15 mouse cellular contexts compared by ENCODE assay signal in genomic region chr11:106122221-106122620, GRCm38 (mm10). TPM values are rescaled to one million over a fixed set of nuclear protein-coding genes. Genes with fewer than 3 reads are reported as not detected.
A peak's percentile ranks its signal among the peaks of the same experiment; 100 is the strongest.
DNase-seq lines count a peak whose midpoint lies in the region; ATAC-seq and TF ChIP-seq lines count a peak whose summit lies in the region.
"Had no signal": no experiment of that assay in that cellular context is flagged by ENCODE, and none has a peak within 500 bp of the region (broad histone marks: within the 10 kb centered on the region; RNA-seq: fewer than 3 reads in every experiment).

No protein-coding gene starts in this region.

- intact Hi-C loops in heart, adult 2 months (cut with DNase I) = no loop called here
- intact Hi-C loops in left cerebral cortex, adult 2 months (cut with DNase I) = no loop called here

- no peak for TF ChIP-seq EP300 in heart, adult 2 months (IDR thresholded peaks at IDR 0.05; ENCODE audit: insufficient read depth, low read depth, low read length)

- DNase-seq in heart, adult 2 months = no peak
- no peak for DNase-seq in heart, adult 18-20 months
- DNase-seq in left cerebral cortex, adult 2 months (ENCODE audit: extremely low spot score in 1 of 2, low spot score in 2 of 2) = no peak
- DNase-seq in left cerebral cortex, adult 9 months (ENCODE audit: low spot score in 2 of 2) = no peak
- DNase-seq in thymus, postnatal 25 days = no peak
- DNase-seq in adrenal gland, postnatal 36 days = no peak
- DNase-seq: cerebellum, adult 8-10 months had no signal

- no peak for TF ChIP-seq POLR2A in heart, adult 2 months (IDR thresholded peaks at IDR 0.05; ENCODE audit: insufficient read depth, low read depth, low read length)
- no peak for TF ChIP-seq POLR2A in cortical plate, adult 2 months (IDR thresholded peaks at IDR 0.05; ENCODE audit: extremely low read depth, insufficient read depth, low read length)

- peak overlapping the region; percentile 43 for H3K27ac ChIP-seq in heart, adult 2 months
- H3K27ac ChIP-seq in left cerebral cortex, adult 2 months = peak overlapping the region; percentile 5; the same call in 1 of the 2 replicates
- peak overlapping the region; percentile 12; the same call in 1 of the 2 replicates for H3K27ac ChIP-seq in cortical plate, adult 2 months (ENCODE audit: insufficient read depth, low read length)
- H3K27ac ChIP-seq: embryonic facial prominence, embryonic 15.5 days; limb, embryonic 15.5 days had no signal

- TF ChIP-seq CTCF in heart, adult 2 months (IDR thresholded peaks at IDR 0.05) = no peak
- TF ChIP-seq CTCF in left cerebral cortex, adult 2 months (IDR thresholded peaks at IDR 0.05) = no peak
- no peak for TF ChIP-seq CTCF in cortical plate, adult 2 months (IDR thresholded peaks at IDR 0.05; ENCODE audit: extremely low read depth, insufficient read depth, low read length)

- ATAC-seq in megakaryocyte progenitor cell, adult 5-6 weeks (replicated peaks; ENCODE audit: poor library complexity) = 0 out of 2 replicates have a peak, but pooled peaks have one; percentile 21
- ATAC-seq: midbrain, embryonic 16.5 days; Patski had no signal

- no peaks in the 10 kb centered on the region for H3K27me3 ChIP-seq in heart, adult 2 months (ENCODE audit: control insufficient read depth, insufficient read depth, low read length)
- H3K27me3 ChIP-seq: embryonic facial prominence, embryonic 15.5 days; limb, embryonic 15.5 days; Patski had no signal

- 93% methylated on average over 5 of the region's 5 CpGs for WGBS in heart, adult 2 months

- H3K4me3 ChIP-seq in heart, adult 2 months = no peak overlapping the region
- no peak overlapping the region for H3K4me3 ChIP-seq in left cerebral cortex, adult 2 months
- no peak overlapping the region for H3K4me3 ChIP-seq in cortical plate, adult 2 months (ENCODE audit: insufficient read depth, low read length)
- H3K4me3 ChIP-seq: embryonic facial prominence, embryonic 15.5 days; limb, embryonic 15.5 days had no signal

- H3K9ac ChIP-seq in heart, adult 2 months (ENCODE audit: low read depth, low read length) = no peak overlapping the region
- H3K9ac ChIP-seq: embryonic facial prominence, embryonic 15.5 days; limb, embryonic 15.5 days had no signal

- no peaks in the 10 kb centered on the region for H3K79me2 ChIP-seq in heart, adult 2 months (replicated peaks; ENCODE audit: control insufficient read depth, insufficient read depth, low read length)

- H3K36me3 ChIP-seq in heart, adult 2 months (ENCODE audit: control insufficient read depth, insufficient read depth, low read length) = peaks cover 18% of the 10 kb centered on the region

- no peaks in the 10 kb centered on the region; the same call in 1 of the 2 replicates for H3K4me1 ChIP-seq in heart, adult 2 months (ENCODE audit: control insufficient read depth, insufficient read depth, low read length)
- peaks cover 4% of the 10 kb centered on the region; the same call in 1 of the 2 replicates for H3K4me1 ChIP-seq in cortical plate, adult 2 months (ENCODE audit: control insufficient read depth, insufficient read depth, low read length)
- H3K4me1 ChIP-seq: embryonic facial prominence, embryonic 15.5 days; limb, embryonic 15.5 days had no signal

RNA-seq across cellular contexts. Expression of gene Map3k3, which starts 37.8 kb away (rescaled TPM):
- 10 to 100 TPM; 36.0 to 38.9 TPM for total RNA-seq in heart, adult 2 months (2021)
- 25.1 and 39.8 TPM in 2 replicates for polyA plus RNA-seq in heart, adult 2 months (2012; rRNA removed)
- total RNA-seq in heart, adult 18-20 months (2021) = 10 to 100 TPM; 35.0 to 37.3 TPM
- total RNA-seq in left cerebral cortex, adult 2 months (2021) = 10 to 100 TPM; 29.5 to 31.7 TPM
- 32.3 and 33.2 TPM in 2 replicates for polyA plus RNA-seq in cortical plate, adult 2 months (2012; rRNA removed)
- total RNA-seq in megakaryocyte progenitor cell, adult 5-6 weeks (2015) = 16.5 and 19.1 TPM in 2 replicates
- total RNA-seq in megakaryocyte progenitor cell, adult 5-6 weeks (2017) = 23.8 and 31.4 TPM in 2 replicates
- total RNA-seq in adrenal gland, postnatal 36 days (2021) = 10 to 100 TPM; 40.5 to 40.8 TPM

RNA-seq across cellular contexts. Expression of gene Gm10840, which starts 38.4 kb away (rescaled TPM):
- not detected for total RNA-seq in heart, adult 2 months (2021)
- not detected in 2 replicates for polyA plus RNA-seq in heart, adult 2 months (2012; rRNA removed)
- not detected for total RNA-seq in heart, adult 18-20 months (2021)
- not detected for total RNA-seq in left cerebral cortex, adult 2 months (2021)
- not detected in 2 replicates for polyA plus RNA-seq in cortical plate, adult 2 months (2012; rRNA removed)
- total RNA-seq in megakaryocyte progenitor cell, adult 5-6 weeks (2015) = 2.6 and 4.4 TPM in 2 replicates
- total RNA-seq in megakaryocyte progenitor cell, adult 5-6 weeks (2017) = not detected in 2 replicates
- not detected for total RNA-seq in adrenal gland, postnatal 36 days (2021)
- total RNA-seq: adrenal gland, postnatal 14 days had no signal
- polyA plus RNA-seq: frontal cortex, adult 2 months; midbrain, embryonic 16.5 days; Patski had no signal

RNA-seq across cellular contexts. Expression of gene Limd2, which starts 38.4 kb away (rescaled TPM):
- 1 to 10 TPM; 3.6 to 4.7 TPM for total RNA-seq in heart, adult 2 months (2021)
- 10.0 and 11.5 TPM in 2 replicates for polyA plus RNA-seq in heart, adult 2 months (2012; rRNA removed)
- total RNA-seq in heart, adult 18-20 months (2021) = 10 to 100 TPM in 1 of 2 experiments, 1 to 10 TPM in 1; 3.5 to 12.3 TPM
- 10 to 100 TPM; 78.1 to 96.5 TPM for total RNA-seq in left cerebral cortex, adult 2 months (2021)
- 86.0 and 102 TPM in 2 replicates for polyA plus RNA-seq in cortical plate, adult 2 months (2012; rRNA removed)
- 169 and 172 TPM in 2 replicates for total RNA-seq in megakaryocyte progenitor cell, adult 5-6 weeks (2015)
- total RNA-seq in megakaryocyte progenitor cell, adult 5-6 weeks (2017) = 37.4 and 40.8 TPM in 2 replicates
- total RNA-seq in adrenal gland, postnatal 36 days (2021) = 10 to 100 TPM; 11.8 to 15.0 TPM

RNA-seq across cellular contexts. Expression of gene Taco1, which starts 56.4 kb away (rescaled TPM):
- total RNA-seq in heart, adult 2 months (2021) = 10 to 100 TPM; 56.4 to 59.6 TPM
- polyA plus RNA-seq in heart, adult 2 months (2012; rRNA removed) = 32.8 and 45.3 TPM in 2 replicates
- total RNA-seq in heart, adult 18-20 months (2021) = 10 to 100 TPM; 65.6 to 68.9 TPM
- total RNA-seq in left cerebral cortex, adult 2 months (2021) = 10 to 100 TPM; 18.0 to 20.2 TPM
- 11.9 and 12.4 TPM in 2 replicates for polyA plus RNA-seq in cortical plate, adult 2 months (2012; rRNA removed)
- 5.6 and 6.3 TPM in 2 replicates for total RNA-seq in megakaryocyte progenitor cell, adult 5-6 weeks (2015)
- 11.0 and 17.9 TPM in 2 replicates for total RNA-seq in megakaryocyte progenitor cell, adult 5-6 weeks (2017)
- total RNA-seq in adrenal gland, postnatal 36 days (2021) = 10 to 100 TPM; 27.2 to 36.0 TPM
